Mouse (Mus musculus): ENCODE results near the gene Rgp1. TPM values are rescaled to one million over a fixed set of nuclear protein-coding genes. Genes with fewer than 3 reads are reported as not detected.

Gene Rgp1
- polyA plus RNA-seq, 1 experiment from 2014 or later = 28.2 TPM

DNA sequence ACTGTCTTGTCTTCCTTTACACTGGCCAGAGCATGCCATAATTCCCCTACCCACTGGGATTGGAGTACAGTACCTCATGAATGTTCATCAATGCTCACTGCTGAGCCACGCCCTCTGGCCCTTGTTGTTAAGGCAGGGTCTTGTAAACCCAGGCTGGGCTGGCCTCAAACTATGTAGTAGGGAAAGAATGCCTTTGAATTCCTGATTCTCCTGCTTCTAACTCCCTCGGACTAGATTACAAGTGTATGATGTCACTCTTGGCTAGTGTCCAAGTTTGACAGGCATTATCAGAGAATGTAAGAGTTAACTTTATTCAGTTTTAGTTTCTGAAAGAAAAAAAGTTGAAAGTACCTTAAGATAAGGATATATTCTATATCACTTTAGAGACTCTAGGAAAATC, 14.3 kb upstream of the Rgp1 start:
- Histone ChIP-seq H3K9me3 (no peaks in the 10 kb centered on the region), H3K27ac (replicated peaks) (no peak overlapping the region), H3K4me1 (peaks cover 38% of the 10 kb centered on the region), H3K4me2 (replicated peaks) (no peak overlapping the region), H3K27me3 (no peaks in the 10 kb centered on the region), H3K36me3 (peaks cover 46% of the 10 kb centered on the region), H3K4me3 (peak overlapping the region; percentile 90; the same call in 1 of the 2 replicates), H3K9ac (replicated peaks) (no peak overlapping the region)
- WGBS = 28% methylated on average over 2 of the region's 2 CpGs
- no peak for ATAC-seq (replicated peaks)

- peaks cover 72% of the 10 kb centered on the region for H3K36me3 ChIP-seq
- no peak overlapping the region for H3K4me2 ChIP-seq (replicated peaks)
- no peak for ATAC-seq (replicated peaks)
- no peak overlapping the region for H3K9ac ChIP-seq (replicated peaks)
- H3K27ac ChIP-seq (replicated peaks) = no peak overlapping the region
- H3K4me3 ChIP-seq = no peak overlapping the region
- H3K27me3 ChIP-seq = no peaks in the 10 kb centered on the region
- H3K4me1 ChIP-seq = peaks cover 15% of the 10 kb centered on the region
- 92% methylated on average over 9 of the region's 9 CpGs for WGBS
- H3K9me3 ChIP-seq = no peaks in the 10 kb centered on the region
Measured at GRCm38 (mm10) chr4:43567140-43567539, 11.4 kb upstream of the Rgp1 start.

DNA sequence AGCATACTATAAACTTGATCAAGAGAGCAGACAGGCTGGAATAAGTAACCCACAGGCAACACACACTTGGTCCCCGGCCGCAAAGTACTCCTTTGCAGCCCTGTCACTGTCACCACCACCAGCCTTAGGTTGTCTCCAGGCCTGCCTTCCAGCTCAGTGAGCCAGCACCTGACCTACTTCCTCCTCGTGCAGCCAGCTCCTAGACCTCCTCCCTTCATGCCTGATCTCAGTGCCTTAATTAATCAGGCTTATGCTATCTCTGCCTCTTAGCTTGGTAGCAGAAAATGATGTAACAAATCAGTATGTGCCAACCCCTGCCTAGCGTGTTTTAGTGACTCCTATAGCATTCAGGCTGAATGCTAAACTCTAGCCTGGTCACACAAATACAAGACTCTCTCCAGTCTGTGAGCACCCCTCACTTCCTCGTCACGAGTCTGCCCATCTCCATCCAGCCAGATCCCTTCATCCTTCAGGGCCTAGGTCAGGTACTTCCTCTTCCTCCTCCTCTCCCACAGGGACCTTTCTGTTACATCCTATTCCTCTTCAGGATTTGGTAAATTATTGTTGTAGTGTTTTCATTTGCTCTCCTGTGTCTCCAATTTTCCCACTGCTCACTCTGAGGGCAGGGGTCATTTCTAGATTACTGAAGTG, 7.0 kb upstream of the Rgp1 start:
- no peaks in the 10 kb centered on the region for H3K9me3 ChIP-seq
- peaks cover 59% of the 10 kb centered on the region for H3K36me3 ChIP-seq
- H3K4me3 ChIP-seq = no peak overlapping the region
- H3K4me1 ChIP-seq = peaks cover 19% of the 10 kb centered on the region
- H3K27ac ChIP-seq (replicated peaks) = no peak overlapping the region
- 88% methylated on average over 6 of the region's 6 CpGs for WGBS
- H3K9ac ChIP-seq (replicated peaks) = no peak overlapping the region
- H3K27me3 ChIP-seq = no peaks in the 10 kb centered on the region
- no peak overlapping the region for H3K4me2 ChIP-seq (replicated peaks)
- no peak for ATAC-seq (replicated peaks)

GRCm38 (mm10) chr4:43573561-43573960, 5.0 kb upstream of the Rgp1 start:
- 96% methylated on average over 4 of the region's 4 CpGs for WGBS

GRCm38 (mm10) chr4:43575356-43575755, 3.2 kb upstream of the Rgp1 start:
- H3K4me1 ChIP-seq = peaks cover 48% of the 10 kb centered on the region
- H3K9ac ChIP-seq (replicated peaks) = 0 out of 2 replicates have a peak overlapping the region, but pooled peaks have one; percentile 27
- peak overlapping the region; percentile 18 for H3K4me3 ChIP-seq
- no peak for ATAC-seq (replicated peaks)
- no peak overlapping the region for H3K27ac ChIP-seq (replicated peaks)
- H3K9me3 ChIP-seq = no peaks in the 10 kb centered on the region
- H3K27me3 ChIP-seq = no peaks in the 10 kb centered on the region
- whole genome bisulfite sequencing = 28% methylated on average over 2 of the region's 2 CpGs
- H3K4me2 ChIP-seq (replicated peaks) = peak overlapping the region; percentile 96
- peaks cover 22% of the 10 kb centered on the region for H3K36me3 ChIP-seq

More at GRCm38 (mm10) chr4:43573561-43573960, 5.0 kb upstream of the Rgp1 start:
- Histone ChIP-seq H3K9ac (replicated peaks) (no peak overlapping the region), H3K4me3 (no peak overlapping the region), H3K27ac (replicated peaks) (no peak overlapping the region), H3K9me3 (no peaks in the 10 kb centered on the region), H3K27me3 (no peaks in the 10 kb centered on the region), H3K36me3 (peaks cover 39% of the 10 kb centered on the region), H3K4me1 (peaks cover 35% of the 10 kb centered on the region), H3K4me2 (replicated peaks) (no peak overlapping the region)
- no peak for ATAC-seq (replicated peaks)

GRCm38 (mm10) chr4:43577237-43577881, 1.2 kb upstream of the Rgp1 start:
- H3K4me3 ChIP-seq = peak overlapping the region; percentile 87
- H3K27me3 ChIP-seq = no peaks in the 10 kb centered on the region
- WGBS = 57% methylated on average over 8 of the region's 8 CpGs
- no peak overlapping the region for H3K27ac ChIP-seq (replicated peaks)
- H3K9me3 ChIP-seq = no peaks in the 10 kb centered on the region
- H3K4me2 ChIP-seq (replicated peaks) = peak overlapping the region; percentile 96
- peaks cover 18% of the 10 kb centered on the region for H3K36me3 ChIP-seq
- no peak for ATAC-seq (replicated peaks)
- peak overlapping the region; percentile 96 for H3K9ac ChIP-seq (replicated peaks)
- peaks cover 48% of the 10 kb centered on the region for H3K4me1 ChIP-seq

GRCm38 (mm10) chr4:43579256-43579655, 741 bp downstream of the Rgp1 start:
- H3K9ac ChIP-seq (replicated peaks) = peak overlapping the region; percentile 96
- 5% methylated on average over 10 of the region's 10 CpGs for WGBS
- H3K27ac ChIP-seq (replicated peaks) = peak overlapping the region; percentile 56
- H3K4me1 ChIP-seq = peaks cover 48% of the 10 kb centered on the region
- peaks cover 30% of the 10 kb centered on the region for H3K36me3 ChIP-seq
- no peak; the same call in 1 of the 2 replicates for ATAC-seq (replicated peaks)
- H3K27me3 ChIP-seq = no peaks in the 10 kb centered on the region
- peak overlapping the region; percentile 96 for H3K4me2 ChIP-seq (replicated peaks)
- H3K9me3 ChIP-seq = no peaks in the 10 kb centered on the region
- peak overlapping the region; percentile 87 for H3K4me3 ChIP-seq

DNA sequence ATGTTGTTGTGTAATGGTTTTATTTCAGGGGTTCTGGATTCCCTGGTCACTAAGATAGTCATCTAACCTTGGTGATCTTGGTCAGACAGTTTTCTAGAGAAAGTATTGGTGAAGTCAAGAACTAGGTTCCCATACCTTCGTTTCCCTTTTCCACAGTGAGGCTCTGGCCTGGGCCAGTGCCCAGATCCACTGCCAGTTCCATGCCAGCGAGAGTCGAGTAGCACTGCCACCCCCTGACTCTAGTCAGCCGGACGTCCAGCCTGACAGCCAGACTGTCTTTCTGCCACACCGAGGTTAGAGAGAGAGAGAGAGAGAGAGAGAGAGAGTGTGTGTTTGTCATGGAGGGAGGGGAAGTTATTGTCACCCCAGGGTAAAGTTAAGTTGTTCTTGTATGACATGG, 1.2 kb downstream of the Rgp1 start:
- Histone ChIP-seq H3K36me3 (peaks cover 30% of the 10 kb centered on the region), H3K27ac (replicated peaks) (no peak overlapping the region), H3K4me2 (replicated peaks) (peak overlapping the region; percentile 96), H3K27me3 (no peaks in the 10 kb centered on the region), H3K9me3 (no peaks in the 10 kb centered on the region), H3K9ac (replicated peaks) (peak overlapping the region; percentile 96), H3K4me1 (peaks cover 47% of the 10 kb centered on the region), H3K4me3 (peak overlapping the region; percentile 87)
- no peak for ATAC-seq (replicated peaks)
- 86% methylated on average over 6 of the region's 6 CpGs for WGBS

- Histone ChIP-seq H3K27ac (replicated peaks) (no peak overlapping the region), H3K4me1 (peaks cover 37% of the 10 kb centered on the region), H3K4me3 (no peak overlapping the region), H3K4me2 (replicated peaks) (no peak overlapping the region), H3K27me3 (no peaks in the 10 kb centered on the region), H3K9ac (replicated peaks) (no peak overlapping the region), H3K36me3 (peaks cover 30% of the 10 kb centered on the region), H3K9me3 (no peaks in the 10 kb centered on the region)
- WGBS = 96% methylated on average over 5 of the region's 5 CpGs
- no peak for ATAC-seq (replicated peaks)
Measured at GRCm38 (mm10) chr4:43580721-43581120, 2.2 kb downstream of the Rgp1 start.

DNA sequence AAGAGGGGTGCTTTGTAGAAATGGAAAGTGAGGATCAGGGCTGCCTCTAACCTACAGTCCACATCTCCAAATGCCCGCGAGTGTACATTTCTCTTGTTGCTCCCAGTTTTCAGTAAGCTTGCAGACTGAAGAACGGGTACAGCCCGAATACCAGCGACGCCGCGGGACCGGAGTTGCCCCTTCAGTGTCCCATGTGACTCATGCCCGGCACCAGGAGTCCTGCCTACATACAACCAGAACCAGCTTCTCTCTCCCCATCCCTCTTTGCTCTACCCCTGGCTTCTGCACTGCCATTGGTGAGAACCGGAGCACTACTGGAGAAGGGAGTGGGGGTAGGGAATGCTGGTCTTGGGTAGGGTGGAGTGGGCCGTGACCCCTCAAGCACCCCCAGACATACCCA, 2.9 kb downstream of the Rgp1 start:
- Histone ChIP-seq H3K27me3 (no peaks in the 10 kb centered on the region), H3K4me3 (no peak overlapping the region), H3K4me1 (peaks cover 30% of the 10 kb centered on the region), H3K9me3 (no peaks in the 10 kb centered on the region), H3K4me2 (replicated peaks) (no peak overlapping the region), H3K36me3 (peaks cover 30% of the 10 kb centered on the region), H3K27ac (replicated peaks) (no peak overlapping the region), H3K9ac (replicated peaks) (no peak overlapping the region)
- 93% methylated on average over 12 of the region's 12 CpGs for WGBS
- ATAC-seq (replicated peaks) = no peak

DNA sequence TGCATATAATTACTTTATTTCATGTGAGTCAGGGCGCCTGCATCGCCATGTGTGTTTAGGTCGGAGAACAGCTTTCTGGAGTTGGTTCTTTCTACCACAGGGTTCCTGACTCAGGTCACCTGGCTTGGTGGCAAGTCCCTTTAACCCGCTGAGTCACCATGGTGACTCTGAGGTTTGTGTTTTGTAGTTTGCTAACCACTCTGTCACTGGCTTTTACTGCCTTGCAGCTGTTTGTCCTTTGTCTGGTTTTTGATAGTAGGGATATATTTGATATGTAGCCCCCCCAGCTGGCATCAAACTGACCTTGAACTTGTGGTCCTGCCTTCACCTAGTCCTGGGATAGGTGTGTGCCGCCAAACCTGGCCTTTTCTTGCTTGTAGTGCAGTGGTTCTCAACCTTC, 3.7 kb downstream of the Rgp1 start:
- peaks cover 30% of the 10 kb centered on the region for H3K36me3 ChIP-seq
- H3K4me2 ChIP-seq (replicated peaks) = no peak overlapping the region
- no peak overlapping the region for H3K27ac ChIP-seq (replicated peaks)
- H3K9me3 ChIP-seq = no peaks in the 10 kb centered on the region
- no peaks in the 10 kb centered on the region for H3K27me3 ChIP-seq
- H3K4me1 ChIP-seq = peaks cover 22% of the 10 kb centered on the region
- no peak overlapping the region for H3K4me3 ChIP-seq
- 95% methylated on average over 5 of the region's 5 CpGs for WGBS
- no peak for ATAC-seq (replicated peaks)
- H3K9ac ChIP-seq (replicated peaks) = no peak overlapping the region

- H3K4me3 ChIP-seq = no peak overlapping the region
- no peak overlapping the region for H3K4me2 ChIP-seq (replicated peaks)
- 85% methylated on average over 7 of the region's 7 CpGs for WGBS
- no peaks in the 10 kb centered on the region for H3K9me3 ChIP-seq
- H3K27ac ChIP-seq (replicated peaks) = no peak overlapping the region
- no peaks in the 10 kb centered on the region for H3K27me3 ChIP-seq
- ATAC-seq (replicated peaks) = no peak
- H3K9ac ChIP-seq (replicated peaks) = no peak overlapping the region
- peaks cover 13% of the 10 kb centered on the region for H3K4me1 ChIP-seq
- H3K36me3 ChIP-seq = peaks cover 30% of the 10 kb centered on the region
Measured at GRCm38 (mm10) chr4:43583421-43583820, 4.9 kb downstream of the Rgp1 start.

Measured in forebrain, embryonic 15.5 days (tissue).